Mouse (Mus musculus): ENCODE measurements around the gene 2210408I21Rik. TPM values are rescaled to one million over a fixed set of nuclear protein-coding genes. Genes with fewer than 3 reads are reported as not detected.

Gene 2210408I21Rik
- polyA plus RNA-seq, 1 experiment from 2014 or later: 6.1 TPM

DNA sequence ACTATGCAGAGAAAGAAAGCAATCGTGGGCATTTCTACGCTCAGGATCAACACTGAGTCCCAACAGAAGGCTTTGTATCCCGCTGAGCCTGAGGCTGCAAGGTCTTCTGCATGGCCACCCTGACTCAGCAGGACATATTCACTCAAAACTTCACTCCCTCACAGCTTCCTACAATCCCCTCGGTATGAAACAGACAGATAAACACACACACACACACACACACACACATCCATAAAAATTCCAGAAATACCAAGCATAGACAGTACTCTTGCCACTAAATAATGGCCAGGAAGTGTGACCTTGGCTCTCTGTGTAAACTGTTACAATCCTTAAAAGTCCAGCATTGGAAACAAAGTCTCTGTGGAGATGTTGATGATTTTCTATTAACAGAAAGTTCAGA, 458.7 kb downstream of the 2210408I21Rik start:
- H3K36me3 ChIP-seq (ENCODE audit: control insufficient read depth, insufficient read depth, low read length): no peaks in the 10 kb centered on the region
- 66% methylated on average over 4 of the region's 4 CpGs for WGBS
- peaks cover 3% of the 10 kb centered on the region; the same call in 1 of the 2 replicates for H3K9me3 ChIP-seq (ENCODE audit: control insufficient read depth, low read length)
- ATAC-seq (ENCODE audit: insufficient number of reproducible peaks, insufficient read depth, low FRiP score, low read depth): no peak
- H3K9ac ChIP-seq (ENCODE audit: low read length): no peak overlapping the region
- no peaks in the 10 kb centered on the region for H3K4me1 ChIP-seq (ENCODE audit: control insufficient read depth in 2 of 2, insufficient read depth in 2 of 2, low read length in 2 of 2)
- no peak overlapping the region for H3K4me2 ChIP-seq (ENCODE audit: low read length)
- H3K27me3 ChIP-seq (ENCODE audit: control insufficient read depth, insufficient read depth, low read length): no peaks in the 10 kb centered on the region
- no peak overlapping the region for H3K27ac ChIP-seq (replicated peaks in 1 of 2; ENCODE audit: control insufficient read depth in 1 of 2, insufficient read depth in 1 of 2, low read depth in 2 of 2, low read length in 2 of 2)
- no peak overlapping the region for H3K4me3 ChIP-seq (ENCODE audit: control insufficient read depth in 1 of 2, insufficient read depth in 1 of 2, low read depth in 1 of 2, low read length in 2 of 2)

DNA sequence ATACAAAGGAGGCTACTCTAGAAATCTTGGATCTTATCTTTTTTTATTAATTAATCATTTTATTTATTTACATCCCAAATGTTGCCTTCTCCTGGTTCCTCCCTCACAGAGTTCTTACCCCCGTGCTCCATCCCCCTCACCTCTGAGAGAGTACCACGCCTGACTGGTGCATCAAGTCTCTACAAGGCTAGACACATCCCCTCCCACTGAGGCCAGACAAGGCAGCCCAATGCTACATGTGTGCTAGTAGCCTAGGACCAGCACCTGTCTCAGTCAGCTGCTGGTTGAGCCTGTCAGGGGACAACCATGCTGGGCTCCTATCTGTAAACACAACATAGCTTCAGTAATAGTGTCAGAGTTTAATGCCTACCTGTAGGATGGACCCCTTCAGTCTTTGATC, 480.0 kb downstream of the 2210408I21Rik start:
- Histone ChIP-seq H3K4me3 (ENCODE audit: control insufficient read depth in 1 of 2, insufficient read depth in 1 of 2, low read depth in 1 of 2, low read length in 2 of 2) (no peak overlapping the region), H3K4me1 (ENCODE audit: control insufficient read depth in 2 of 2, insufficient read depth in 2 of 2, low read length in 2 of 2) (no peaks in the 10 kb centered on the region), H3K27me3 (ENCODE audit: control insufficient read depth, insufficient read depth, low read length) (no peaks in the 10 kb centered on the region), H3K4me2 (ENCODE audit: low read length) (no peak overlapping the region), H3K27ac (replicated peaks in 1 of 2; ENCODE audit: control insufficient read depth in 1 of 2, insufficient read depth in 1 of 2, low read depth in 2 of 2, low read length in 2 of 2) (no peak overlapping the region), H3K9ac (ENCODE audit: low read length) (no peak overlapping the region), H3K36me3 (ENCODE audit: control insufficient read depth, insufficient read depth, low read length) (no peaks in the 10 kb centered on the region), H3K9me3 (ENCODE audit: control insufficient read depth, low read length) (no peaks in the 10 kb centered on the region)
- WGBS: 83% methylated on average over 2 of the region's 2 CpGs
- no peak for ATAC-seq (ENCODE audit: insufficient number of reproducible peaks, insufficient read depth, low FRiP score, low read depth)

Other genes with a start within 250 kb of the 2210408I21Rik start
- gene Slf1, start 67 bp upstream of the 2210408I21Rik start, polyA plus RNA-seq (2014; fragmentation: Nextera tagmentation; extraction: Ambion mirVana): 26.6 and 28.0 TPM in 2 replicates

Data from heart, embryonic 14.5 days (tissue).